Mouse (Mus musculus) lung, postnatal 0 days (tissue): Measurements from ENCODE around the gene Btbd16. TPM values are rescaled to one million over a fixed set of nuclear protein-coding genes. Genes with fewer than 3 reads are reported as not detected.

ENCODE experiments used
- ATAC-seq: fragments of 200-750 bp; cut with Nextera tagmentation; 2 replicates; pipeline ENCODE4 v1.8.0; 2017; ENCODE audit warnings: moderate library complexity
- DNase-seq: peaks from one replicate; pipeline ENCODE4 v3.0.0-alpha.2; 2016; ENCODE audit warnings: low spot score
- H3K27ac ChIP-seq: fragments of 300-500 bp; sonication (generic); 2 replicates; pipeline ENCODE4 v1.5.1; 2014; ENCODE audit warnings: antibody characterized with exemption, mild to moderate bottlenecking, low read length, mixed read lengths
- H3K27me3 ChIP-seq: fragments of 300-500 bp; sonication (generic); replicated peaks from 2 replicates; pipeline ENCODE4 v1.6.1; 2014; ENCODE audit warnings: low read length, mixed read lengths; ENCODE audit not compliant: insufficient read depth
- H3K36me3 ChIP-seq: fragments of 300-500 bp; sonication (generic); 2 replicates; pipeline ENCODE4 v1.6.1; 2014; ENCODE audit warnings: low read length, mixed read lengths; ENCODE audit not compliant: insufficient read depth
- H3K4me1 ChIP-seq: fragments of 300-500 bp; sonication (generic); 2 replicates; pipeline ENCODE4 v1.6.1; 2014; ENCODE audit warnings: antibody characterized with exemption, low read depth, low read length, mixed read lengths; ENCODE audit not compliant: insufficient read depth
- H3K4me2 ChIP-seq: fragments of 300-500 bp; sonication (generic); replicated peaks from 2 replicates; pipeline ENCODE4 v1.6.1; 2014; ENCODE audit warnings: low read depth, mild to moderate bottlenecking, low read length, moderate library complexity, mixed read lengths
- H3K4me3 ChIP-seq: fragments of 300-500 bp; sonication (generic); 2 replicates; pipeline ENCODE4 v1.5.1; 2014; ENCODE audit warnings: low read depth, low read length
- H3K9ac ChIP-seq: fragments of 300-500 bp; sonication (generic); replicated peaks from 2 replicates; pipeline ENCODE4 v1.6.1; 2014; ENCODE audit warnings: low read depth, mild to moderate bottlenecking
- H3K9me3 ChIP-seq: fragments of 300-500 bp; sonication (generic); 2 replicates; pipeline ENCODE4 v1.6.1; 2016; ENCODE audit warnings: low read length, mixed read lengths
- CTCF ChIP-seq: IDR thresholded peaks from 2 replicates; pipeline ENCODE4 v1.5.1; 2016; ENCODE audit warnings: antibody characterized with exemption, mild to moderate bottlenecking
- EP300 ChIP-seq: IDR thresholded peaks from 2 replicates; pipeline ENCODE4 v1.6.1; 2016; ENCODE audit warnings: antibody characterized with exemption, mild to moderate bottlenecking, control low read depth
- WGBS: fragments of 180-500 bp; shearing (Covaris S2); extraction: QIAGEN DNeasy Blood & Tissue Kit; methylation state at CpG from one replicate; pipeline ENCODE4 v1.1.7; 2014; 5-methylcytosine and 5-hydroxymethylcytosine counted together
- polyA plus RNA-seq: library from polyadenylated mRNA; unstranded; fragments of >200 nt; fragmentation: Nextera tagmentation; extraction: Ambion mirVana; gene quantifications from 2 replicates; pipeline ENCODE4 v1.2.1, GENCODE M21; 2015

Btbd16 gene
- polyA plus RNA-seq, 1 experiment from 2014 or later, result not detected

DNA sequence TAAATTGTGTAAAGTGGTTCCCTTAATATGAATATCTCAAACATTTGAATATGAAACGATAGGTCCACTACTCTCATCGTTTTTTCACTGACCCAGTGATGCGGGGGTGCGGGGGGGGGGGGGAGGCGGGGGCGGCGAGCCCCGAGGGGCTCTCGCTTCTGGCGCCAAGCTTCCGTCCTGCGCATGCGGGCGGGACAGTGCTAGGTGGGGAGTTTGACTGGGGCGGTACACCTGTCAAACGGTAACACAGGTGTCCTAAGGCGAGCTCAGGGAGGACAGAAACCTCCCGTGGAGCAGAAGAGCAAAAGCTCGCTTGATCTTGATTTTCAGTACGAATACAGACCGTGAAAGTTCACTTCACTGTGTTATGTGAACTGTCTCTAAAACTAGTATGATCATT lies 60.4 kb downstream of the Btbd16 start:
- Histone ChIP-seq H3K4me3 (no peak overlapping the region), H3K27ac (no peak overlapping the region), H3K9ac (no peak overlapping the region), H3K36me3 (no peaks in the 10 kb centered on the region), H3K9me3 (no peaks in the 10 kb centered on the region), H3K4me2 (no peak overlapping the region), H3K4me1 (no peaks in the 10 kb centered on the region), H3K27me3 (no peaks in the 10 kb centered on the region)
- peak; percentile 96 for ATAC-seq
- WGBS, result 23% methylated on average over 21 of the region's 21 CpGs
- no peak for TF ChIP-seq EP300
- no peak for TF ChIP-seq CTCF
- DNase-seq, result peak; percentile 87

GRCm38 (mm10) chr7:130834958-130835861 lies 61.3 kb downstream of the Btbd16 start:
- no peaks in the 10 kb centered on the region for H3K4me1 ChIP-seq
- ATAC-seq (peak; percentile 24), DNase-seq (peak; percentile 63)

DNA sequence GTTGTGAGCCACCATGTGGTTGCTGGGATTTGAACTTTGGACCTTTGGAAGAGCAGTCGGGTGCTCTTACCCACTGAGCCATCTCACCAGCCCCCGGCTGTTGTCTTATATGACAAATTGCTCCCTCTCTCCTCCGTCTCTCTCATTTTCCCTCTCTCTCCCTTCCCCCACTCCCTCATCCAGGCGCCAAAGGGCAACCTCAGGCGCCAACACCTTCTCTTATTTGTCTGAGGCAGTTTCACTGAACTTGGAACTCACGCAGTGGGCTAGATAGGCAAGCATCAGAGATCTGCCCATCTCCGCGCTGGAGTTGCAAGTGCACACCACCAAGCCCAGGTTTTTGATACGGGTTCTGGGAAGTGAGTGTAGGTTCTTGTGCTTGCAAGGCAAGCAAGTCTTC lies 62.2 kb downstream of the Btbd16 start:
- no peaks in the 10 kb centered on the region for H3K4me1 ChIP-seq
- H3K4me2 ChIP-seq, result no peak overlapping the region
- no peak for DNase-seq
- no peak overlapping the region for H3K4me3 ChIP-seq
- no peak overlapping the region for H3K27ac ChIP-seq
- TF ChIP-seq EP300, result no peak
- TF ChIP-seq CTCF, result no peak
- WGBS, result 75% methylated on average over 9 of the region's 9 CpGs
- ATAC-seq, result no peak
- no peaks in the 10 kb centered on the region for H3K9me3 ChIP-seq
- H3K27me3 ChIP-seq, result no peaks in the 10 kb centered on the region
- H3K36me3 ChIP-seq, result no peaks in the 10 kb centered on the region
- no peak overlapping the region for H3K9ac ChIP-seq

More at GRCm38 (mm10) chr7:130834958-130835861, 61.3 kb downstream of the Btbd16 start:
- no peak overlapping the region for H3K27ac ChIP-seq
- no peak for TF ChIP-seq CTCF
- TF ChIP-seq EP300, result no peak
- no peak overlapping the region for H3K4me2 ChIP-seq
- H3K4me3 ChIP-seq, result no peak overlapping the region
- WGBS, result 16% methylated on average over 18 of the region's 18 CpGs
- H3K9me3 ChIP-seq, result no peaks in the 10 kb centered on the region
- no peaks in the 10 kb centered on the region for H3K36me3 ChIP-seq
- no peak overlapping the region for H3K9ac ChIP-seq
- no peaks in the 10 kb centered on the region for H3K27me3 ChIP-seq

DNA sequence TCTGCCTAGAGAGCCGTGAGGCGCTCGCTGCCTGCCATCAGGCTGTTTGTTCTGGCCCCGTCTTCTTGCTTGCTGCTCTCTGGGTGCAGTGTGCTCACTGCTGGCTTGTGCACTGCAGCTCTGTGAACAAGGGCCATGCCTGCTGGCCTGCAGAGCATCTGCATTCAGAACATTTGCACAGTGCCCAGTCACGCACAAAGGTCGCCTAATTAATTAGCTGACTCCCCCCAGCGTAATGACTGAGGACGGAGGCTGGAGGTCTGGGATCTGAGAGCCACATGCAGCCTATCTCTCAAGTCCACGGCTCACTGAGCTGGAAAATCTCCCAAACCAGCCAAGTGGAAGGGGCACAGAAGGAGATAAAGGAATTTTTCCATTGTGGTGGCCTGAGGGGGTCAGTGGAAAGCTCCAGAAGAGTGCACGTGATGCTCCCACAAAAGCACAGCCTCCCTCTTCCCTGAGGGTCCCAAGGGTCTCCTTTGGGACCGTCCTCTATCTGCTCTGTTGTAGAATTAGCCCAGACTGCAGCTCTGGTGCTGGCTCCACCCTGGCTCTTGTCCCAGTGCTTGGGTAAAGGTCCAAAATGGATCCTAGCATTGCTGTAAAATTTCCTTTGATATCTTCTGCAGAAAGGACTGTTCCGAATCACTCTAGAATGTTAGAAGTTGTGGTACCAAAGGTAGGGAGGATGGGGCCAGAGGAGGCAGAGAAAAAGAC lies 64.2 kb downstream of the Btbd16 start:
- Histone ChIP-seq H3K4me2 (no peak overlapping the region), H3K36me3 (no peaks in the 10 kb centered on the region), H3K9ac (no peak overlapping the region), H3K27ac (no peak overlapping the region), H3K4me3 (no peak overlapping the region), H3K9me3 (no peaks in the 10 kb centered on the region), H3K27me3 (no peaks in the 10 kb centered on the region), H3K4me1 (no peaks in the 10 kb centered on the region)
- no peak for ATAC-seq
- DNase-seq, result no peak
- WGBS, result 51% methylated on average over 12 of the region's 12 CpGs
- TF ChIP-seq EP300 (no peak), CTCF (no peak)

GRCm38 (mm10) chr7:130838658-130839025 lies 64.8 kb downstream of the Btbd16 start:
- no peak overlapping the region for H3K4me2 ChIP-seq
- no peak overlapping the region for H3K4me3 ChIP-seq
- ATAC-seq (no peak), DNase-seq (no peak)
- H3K9ac ChIP-seq, result no peak overlapping the region
- no peaks in the 10 kb centered on the region for H3K4me1 ChIP-seq
- H3K36me3 ChIP-seq, result no peaks in the 10 kb centered on the region
- no peak overlapping the region for H3K27ac ChIP-seq
- no peak for TF ChIP-seq CTCF
- no peak for TF ChIP-seq EP300
- no peaks in the 10 kb centered on the region for H3K9me3 ChIP-seq
- no peaks in the 10 kb centered on the region for H3K27me3 ChIP-seq
- 66% methylated on average over 3 of the region's 3 CpGs for WGBS

DNA sequence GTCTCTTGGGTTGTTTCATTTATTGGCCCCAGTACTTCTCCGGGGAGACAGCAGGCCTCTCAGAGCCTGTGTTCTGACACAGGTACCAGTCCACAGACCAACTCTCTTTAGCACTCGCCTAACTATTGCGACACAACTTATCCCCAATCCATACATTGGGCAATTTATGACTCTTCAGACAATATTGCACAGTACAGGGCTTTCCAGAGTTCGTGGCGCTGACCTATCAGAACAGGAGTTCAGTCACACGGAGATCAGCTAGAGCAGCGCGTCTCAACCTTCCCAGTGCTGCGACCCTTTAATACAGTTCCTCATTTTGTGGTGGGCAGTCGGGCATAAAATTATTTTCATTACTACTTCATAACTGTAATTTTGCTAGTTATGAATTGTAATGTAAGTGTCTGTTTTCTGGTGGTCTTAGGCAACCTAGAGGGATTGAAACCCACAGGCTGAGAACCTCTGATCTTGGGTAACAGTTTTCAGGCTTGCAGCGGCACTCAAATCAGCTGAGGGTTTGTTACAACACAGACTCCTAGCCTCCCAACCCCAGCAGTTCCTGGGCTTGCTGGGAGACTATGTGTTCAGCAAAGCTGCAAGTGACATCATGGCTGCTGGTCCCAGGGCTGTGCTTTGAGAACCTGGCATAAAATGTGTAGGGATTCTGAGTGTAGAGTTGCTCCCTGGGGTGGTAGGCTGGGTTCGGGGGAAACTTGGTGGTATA lies 65.7 kb downstream of the Btbd16 start:
- H3K4me3 ChIP-seq, result no peak overlapping the region
- WGBS, result 81% methylated on average over 12 of the region's 12 CpGs
- DNase-seq, result no peak
- 0 out of 2 replicates have a peak, but pooled peaks have one; percentile 30 for ATAC-seq
- H3K9ac ChIP-seq, result no peak overlapping the region
- TF ChIP-seq EP300, result no peak
- no peak for TF ChIP-seq CTCF
- no peak overlapping the region for H3K4me2 ChIP-seq
- no peaks in the 10 kb centered on the region for H3K4me1 ChIP-seq
- H3K27ac ChIP-seq, result no peak overlapping the region
- H3K9me3 ChIP-seq, result no peaks in the 10 kb centered on the region
- no peaks in the 10 kb centered on the region for H3K36me3 ChIP-seq
- H3K27me3 ChIP-seq, result no peaks in the 10 kb centered on the region
